Mouse (Mus musculus) liver, embryonic 14.5 days (tissue): ENCODE results near the gene Naga.

Experiments
- CTCF ChIP-seq: IDR thresholded peaks from 2 replicates; pipeline ENCODE4 v1.5.1; 2016; ENCODE audit warnings: antibody characterized with exemption, low read depth, control low read depth
- EP300 ChIP-seq: IDR thresholded peaks from 2 replicates; pipeline ENCODE4 v1.6.1; 2016; ENCODE audit warnings: antibody characterized with exemption, low read depth

DNA sequence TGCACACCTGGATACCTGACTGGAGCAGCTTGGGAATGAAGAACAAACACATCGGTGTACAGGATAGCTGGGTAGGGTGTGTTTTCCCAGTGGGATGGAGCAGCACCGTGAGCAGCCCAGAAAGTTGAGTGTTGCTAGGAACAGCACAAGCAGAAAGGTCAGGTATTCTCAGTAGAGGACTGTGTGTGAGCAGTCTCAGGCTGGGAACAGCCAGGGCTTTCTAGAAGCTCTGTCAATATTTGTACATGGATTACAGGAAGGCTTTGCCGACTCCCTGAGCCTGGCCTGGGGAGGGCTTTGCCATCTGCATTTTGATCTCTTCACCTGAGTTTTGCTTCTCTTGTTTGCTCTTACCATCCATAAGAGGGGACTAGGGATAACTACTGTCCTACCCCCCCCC lies 31.6 kb downstream of the Naga start:
- TF ChIP-seq CTCF, result no peak
- no peak for TF ChIP-seq EP300
